Mouse (Mus musculus): ENCODE measurements around the gene Arhgap28.

Arhgap28 gene

GRCm38 (mm10) chr17:68003741-68004560 is at the start of gene Arhgap28:
Gene Arhgap28 (minus strand): TSS chr17:68004120.
- DNase-seq (ENCODE audit: low read depth, low spot score) = peak; percentile 31

- no peak for DNase-seq (ENCODE audit: low read depth, low spot score)
These were observed 42.4 kb upstream of the Arhgap28 start for GRCm38 (mm10) chr17:68046341-68046675.

GRCm38 (mm10) chr17:68045655-68046340 is 41.9 kb upstream of the Arhgap28 start:
- no peak for DNase-seq (ENCODE audit: low read depth, low spot score)

GRCm38 (mm10) chr17:68042377-68042776 is 38.5 kb upstream of the Arhgap28 start:
- no peak for DNase-seq (ENCODE audit: low read depth, low spot score)

GRCm38 (mm10) chr17:68037011-68037410 is 33.1 kb upstream of the Arhgap28 start:
- no peak for DNase-seq (ENCODE audit: low read depth, low spot score)

GRCm38 (mm10) chr17:68029495-68029894 is 25.6 kb upstream of the Arhgap28 start:
- no peak for DNase-seq (ENCODE audit: low read depth, low spot score)

- DNase-seq (ENCODE audit: low read depth, low spot score) = no peak
These were observed 24.6 kb upstream of the Arhgap28 start for GRCm38 (mm10) chr17:68028519-68028918.

- DNase-seq (ENCODE audit: low read depth, low spot score) = no peak
These were observed 20.4 kb upstream of the Arhgap28 start for GRCm38 (mm10) chr17:68024327-68024726.

- no peak for DNase-seq (ENCODE audit: low read depth, low spot score)
These were observed 15.6 kb upstream of the Arhgap28 start for GRCm38 (mm10) chr17:68019466-68020065.

- no peak for DNase-seq (ENCODE audit: low read depth, low spot score)
These were observed 13.2 kb upstream of the Arhgap28 start for GRCm38 (mm10) chr17:68017095-68017494.

- no peak for DNase-seq (ENCODE audit: low read depth, low spot score)
These were observed 7.7 kb upstream of the Arhgap28 start for GRCm38 (mm10) chr17:68011606-68012005.

- DNase-seq (ENCODE audit: low read depth, low spot score) = no peak
These were observed 6.1 kb upstream of the Arhgap28 start for GRCm38 (mm10) chr17:68010041-68010440.

GRCm38 (mm10) chr17:68004581-68005330 is 836 bp upstream of the Arhgap28 start:
- no peak for DNase-seq (ENCODE audit: low read depth, low spot score)

- DNase-seq (ENCODE audit: low read depth, low spot score) = no peak
These were observed 1.0 kb downstream of the Arhgap28 start for GRCm38 (mm10) chr17:68002608-68003595.

GRCm38 (mm10) chr17:67999801-68000200 is 4.1 kb downstream of the Arhgap28 start:
- DNase-seq (ENCODE audit: low read depth, low spot score) = no peak

GRCm38 (mm10) chr17:67996769-67997155 is 7.2 kb downstream of the Arhgap28 start:
- no peak for DNase-seq (ENCODE audit: low read depth, low spot score)

GRCm38 (mm10) chr17:67996097-67996768 is 7.7 kb downstream of the Arhgap28 start:
- no peak for DNase-seq (ENCODE audit: low read depth, low spot score)

- no peak for DNase-seq (ENCODE audit: low read depth, low spot score)
These were observed 8.6 kb downstream of the Arhgap28 start for GRCm38 (mm10) chr17:67995277-67995819.

GRCm38 (mm10) chr17:67994861-67995260 is 9.1 kb downstream of the Arhgap28 start:
- DNase-seq (ENCODE audit: low read depth, low spot score) = no peak
